Mouse (Mus musculus) embryonic stem cell, embryonic (primary cell): ENCODE measurements around the gene Dvl2.

Source experiments
- CTCF ChIA-PET, 4 experiments: fragments of 300-600 bp in 2 of 4; fragments of 350-600 bp in 2 of 4; sonication (Branson Sonifier 250); formaldehyde crosslinking; loops; one replicate each; lab custom pipeline; 2022; ENCODE audit warnings: inconsistent platforms in 2 of 4; lab: Charles Lee
- POLR2A ChIA-PET, 4 experiments: fragments of 300-600 bp in 2 of 4; fragments of 350-600 bp in 2 of 4; sonication (Branson Sonifier 250); formaldehyde crosslinking; loops; one replicate each; lab custom pipeline; 2022; ENCODE audit warnings: antibody characterized with exemption in 4 of 4, inconsistent platforms in 1 of 4; lab: Charles Lee

Dvl2 gene

GRCm38 (mm10) chr11:69992396-69992795 lies 8.0 kb upstream of the Dvl2 start:
- CTCF ChIA-PET: interaction anchor here in 3 of 4 experiments (0.5 to 1.9 kb wide), 7 partner anchors 8 to 305 kb away, joined by 3 to 8 read pairs (median 5); partner anchors contain the start of genes Dvl2 (in 1 of the 3) and Slc2a4 (in 1 of the 3)
- POLR2A ChIA-PET: interaction anchor here (0.7 to 6.4 kb wide), 37 partner anchors 8 to 676 kb away, joined by 3 to 137 read pairs (median 5); partner anchors contain the start of genes Dvl2 (in 4 of the 4), Ctdnep1 (in 3 of the 4), Elp5 (in 3 of the 4) and Acadvl (in 2 of the 4)

DNA sequence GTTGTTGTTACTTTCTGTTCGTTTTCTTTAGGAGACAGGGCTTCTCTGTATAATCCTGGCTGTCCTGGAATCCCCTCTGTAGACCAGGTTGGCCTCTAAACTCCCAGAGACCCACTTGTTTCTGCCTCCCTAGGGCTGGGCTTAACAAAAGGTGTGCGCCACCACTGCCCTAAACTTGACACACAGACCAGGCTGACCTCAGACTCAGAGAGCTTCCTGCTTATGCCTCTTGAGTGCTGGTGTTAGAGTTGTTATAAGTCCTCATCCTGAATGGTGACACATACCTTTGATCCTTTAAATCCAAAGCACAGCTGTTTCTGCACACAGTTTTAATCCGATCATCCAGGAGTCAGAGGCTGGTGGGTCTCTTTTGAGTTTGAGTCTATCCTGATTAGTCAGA lies 7.5 kb upstream of the Dvl2 start:
- ChIA-PET CTCF (interaction anchor here in 1 of 4 experiments (1.9 kb wide), 1 partner anchor 9 kb away, joined by 6 read pairs; no protein-coding TSS in a partner anchor), POLR2A (interaction anchor here in 3 of 4 experiments (1.2 to 6.4 kb wide), 9 partner anchors 8 to 278 kb away, joined by 3 to 137 read pairs (median 10); partner anchors contain the start of genes Ctdnep1 (in 2 of the 3), Elp5 (in 2 of the 3), Acadvl (in 1 of the 3) and Dvl2 (in 1 of the 3))

DNA sequence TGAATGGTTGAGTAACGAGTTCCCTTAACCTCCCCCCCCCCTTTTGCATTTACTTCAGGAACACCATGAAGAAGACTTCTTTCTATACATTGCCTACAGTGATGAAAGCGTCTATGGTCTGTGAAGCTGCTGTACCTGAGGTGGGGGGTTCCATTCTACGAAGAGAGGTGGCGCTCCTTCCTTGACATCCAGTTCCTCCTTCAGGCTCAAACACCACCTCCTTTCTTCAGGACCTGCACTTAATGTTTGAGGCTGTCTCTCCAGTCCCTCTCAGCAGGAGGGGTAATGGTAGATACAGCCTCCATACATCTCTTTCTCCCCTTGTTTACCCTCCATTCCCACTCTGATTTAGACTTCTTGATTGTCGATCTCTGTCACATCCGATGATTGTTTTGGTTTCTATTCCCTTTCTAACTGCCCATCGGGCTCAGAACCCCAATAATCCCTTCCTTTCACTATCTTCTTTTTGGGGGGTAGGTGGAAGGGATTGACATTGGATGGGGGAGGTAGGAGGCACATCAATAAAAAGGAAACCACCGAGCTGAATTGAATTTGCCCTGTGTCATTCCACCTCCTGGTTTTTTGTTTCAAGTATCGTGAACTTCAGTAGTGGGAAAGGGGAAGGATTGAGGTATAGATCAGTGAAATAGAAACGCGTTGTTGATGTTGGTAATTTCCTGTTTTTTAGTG lies 5.8 kb upstream of the Dvl2 start:
- CTCF ChIA-PET: interaction anchor here in 3 of 4 experiments (0.5 to 1.0 kb wide), 5 partner anchors 16 to 336 kb away, joined by 3 to 7 read pairs (median 3); partner anchors contain the start of gene Acadvl (in 1 of the 3)

GRCm38 (mm10) chr11:69995391-69995960 lies 4.9 kb upstream of the Dvl2 start, which contains the start of gene Phf23:
Gene Phf23, plus strand, starts transcription at chr11:69995777.
- CTCF ChIA-PET: interaction anchor here in 1 of 4 experiments (0.9 to 1.2 kb wide), 2 partner anchors 47 to 63 kb away, joined by 3 to 5 read pairs; partner anchors contain the start of gene Slc2a4
- POLR2A ChIA-PET: interaction anchor here (0.7 to 3.9 kb wide), 22 partner anchors 10 to 236 kb away, joined by 3 to 97 read pairs (median 9); partner anchors contain the start of genes Ctdnep1 (in 3 of the 4), Eif5a (in 2 of the 4), Elp5 (in 2 of the 4) and 2810408A11Rik (in 1 of the 4)

More for the DNA sequence above, 5.8 kb upstream of the Dvl2 start:
- POLR2A ChIA-PET: interaction anchor here in 3 of 4 experiments (0.8 to 6.4 kb wide), 4 partner anchors 13 to 21 kb away, joined by 3 to 137 read pairs (median 5); partner anchors contain the start of genes Acadvl (in 1 of the 3), Ctdnep1 (in 1 of the 3) and Elp5 (in 1 of the 3)

- CTCF ChIA-PET: interaction anchor here (0.6 to 1.4 kb wide), 11 partner anchors 9 to 363 kb away, joined by 3 to 14 read pairs (median 5); partner anchors contain the start of genes Elp5 (in 1 of the 4), Fxr2 (in 1 of the 4) and Slc2a4 (in 1 of the 4)
- POLR2A ChIA-PET: interaction anchor here (0.5 to 3.9 kb wide), 82 partner anchors 8 to 704 kb away, joined by 3 to 97 read pairs (median 4); partner anchors contain the start of genes Acadvl (in 3 of the 4), Ctdnep1 (in 3 of the 4), Eif5a (in 3 of the 4) and 0610010K14Rik (in 2 of the 4)
Observed at GRCm38 (mm10) chr11:69996161-69997061, 4.0 kb upstream of the Dvl2 start.

DNA sequence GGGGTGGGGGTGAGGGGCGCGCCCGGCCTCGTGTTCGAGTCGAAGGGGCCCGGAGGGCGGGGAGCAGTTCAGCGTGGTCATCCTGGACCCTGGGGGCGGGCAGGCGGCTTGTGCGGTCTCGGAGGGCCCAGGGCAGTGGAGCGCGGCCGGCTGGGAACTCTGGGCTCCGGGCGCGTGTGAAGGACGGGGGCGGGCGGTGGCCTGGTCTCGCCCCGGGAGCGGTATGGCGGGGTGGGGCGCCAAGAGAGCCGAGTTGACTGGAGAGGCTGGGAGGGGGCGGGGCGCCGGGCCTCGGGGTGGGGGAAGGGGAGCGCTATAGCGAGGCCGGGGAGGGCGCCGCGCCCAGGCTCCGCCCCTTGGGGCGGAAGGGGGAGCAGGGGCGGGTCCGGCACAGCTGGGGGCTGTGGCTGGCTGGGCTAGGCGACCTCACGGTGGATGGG lies 3.3 kb upstream of the Dvl2 start:
- CTCF ChIA-PET: interaction anchor here in 3 of 4 experiments (0.7 to 1.4 kb wide), 8 partner anchors 9 to 364 kb away, joined by 3 to 6 read pairs (median 4); partner anchors contain the start of gene Fxr2 (in 1 of the 3)

DNA sequence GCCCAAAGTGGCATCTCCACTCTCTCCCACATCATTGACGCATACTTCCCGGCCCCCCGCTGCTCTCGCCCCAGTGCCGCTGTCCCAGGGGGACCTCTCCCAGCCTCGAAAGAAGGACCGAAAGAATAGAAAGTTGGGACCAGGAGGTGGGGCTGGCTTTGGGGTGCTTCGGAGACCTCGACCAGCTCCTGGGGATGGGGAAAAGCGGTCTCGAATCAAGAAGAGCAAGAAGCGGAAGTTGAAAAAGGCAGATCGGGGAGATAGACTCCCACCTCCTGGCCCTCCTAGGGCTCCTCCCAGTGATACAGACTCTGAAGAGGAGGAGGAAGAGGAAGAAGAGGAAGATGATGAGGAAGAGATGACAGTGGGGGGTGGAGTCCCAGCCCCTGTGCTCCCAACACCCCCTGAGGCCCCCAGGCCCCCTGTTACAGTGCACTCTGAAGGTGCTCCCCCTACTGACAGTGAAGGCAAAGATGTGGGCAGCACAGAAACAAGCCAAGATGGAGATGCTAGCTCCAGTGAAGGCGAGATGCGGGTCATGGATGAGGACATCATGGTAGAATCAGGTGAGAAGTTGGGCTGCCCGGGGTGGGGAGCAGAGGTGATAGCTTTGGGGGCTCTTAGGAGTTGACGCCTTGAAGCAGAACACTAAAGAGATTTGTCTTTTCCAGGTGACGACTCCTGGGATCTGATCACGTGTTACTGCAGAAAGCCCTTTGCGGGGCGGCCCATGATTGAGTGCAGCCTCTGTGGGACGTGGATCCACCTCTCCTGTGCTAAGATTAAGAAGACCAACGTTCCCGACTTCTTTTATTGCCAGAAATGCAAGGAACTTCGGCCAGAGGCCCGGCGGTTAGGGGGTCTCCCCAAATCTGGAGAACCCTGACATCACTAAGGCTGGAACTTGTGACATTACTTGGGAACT lies 1.6 kb upstream of the Dvl2 start:
- CTCF ChIA-PET: interaction anchor here (0.5 to 1.8 kb wide), 7 partner anchors 13 to 279 kb away, joined by 3 to 8 read pairs (median 3); partner anchors contain the start of gene Ctdnep1 (in 1 of the 4)

More for the DNA sequence above, 3.3 kb upstream of the Dvl2 start:
- POLR2A ChIA-PET: interaction anchor here (0.6 to 3.9 kb wide), 77 partner anchors 8 to 528 kb away, joined by 3 to 97 read pairs (median 5); partner anchors contain the start of genes Acadvl (in 3 of the 4), Ctdnep1 (in 3 of the 4), Eif5a (in 3 of the 4) and 0610010K14Rik (in 2 of the 4)

DNA sequence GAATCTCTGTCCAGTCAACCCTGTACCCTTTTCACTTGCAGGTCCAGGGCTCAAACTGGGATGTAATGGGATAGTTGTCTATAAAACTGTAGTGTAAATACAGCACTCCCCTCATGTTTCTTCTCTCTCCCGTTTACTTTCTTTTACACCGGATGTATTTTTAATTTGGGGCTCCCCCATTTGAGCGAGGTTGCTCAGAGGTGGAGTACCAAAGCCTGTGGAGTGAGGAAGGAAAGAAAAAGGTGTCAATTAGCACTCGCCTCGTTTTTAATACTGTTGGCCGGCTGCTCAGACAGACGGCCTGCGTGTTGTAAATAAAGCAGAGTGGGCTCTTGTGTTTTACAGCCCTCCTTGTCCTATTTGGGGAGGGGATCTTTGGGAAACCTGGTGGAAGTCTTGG lies 729 bp upstream of the Dvl2 start:
- CTCF ChIA-PET: interaction anchor here in 2 of 4 experiments (0.6 to 2.5 kb wide), 6 partner anchors 18 to 214 kb away, joined by 3 to 13 read pairs (median 4); partner anchors contain the start of gene Kctd11 (in 1 of the 2)
- POLR2A ChIA-PET: interaction anchor here (0.6 to 6.6 kb wide), 38 partner anchors 8 to 927 kb away, joined by 3 to 151 read pairs (median 4); partner anchors contain the start of genes Elp5 (in 3 of the 4), Acadvl (in 2 of the 4), Ctdnep1 (in 2 of the 4) and Dlg4 (in 2 of the 4)

More for the DNA sequence above, 1.6 kb upstream of the Dvl2 start:
- POLR2A ChIA-PET: interaction anchor here (0.6 to 3.9 kb wide), 25 partner anchors 10 to 491 kb away, joined by 3 to 97 read pairs (median 8); partner anchors contain the start of genes Ctdnep1 (in 3 of the 4), 0610010K14Rik (in 2 of the 4), Acadvl (in 2 of the 4) and Eif5a (in 2 of the 4)

DNA sequence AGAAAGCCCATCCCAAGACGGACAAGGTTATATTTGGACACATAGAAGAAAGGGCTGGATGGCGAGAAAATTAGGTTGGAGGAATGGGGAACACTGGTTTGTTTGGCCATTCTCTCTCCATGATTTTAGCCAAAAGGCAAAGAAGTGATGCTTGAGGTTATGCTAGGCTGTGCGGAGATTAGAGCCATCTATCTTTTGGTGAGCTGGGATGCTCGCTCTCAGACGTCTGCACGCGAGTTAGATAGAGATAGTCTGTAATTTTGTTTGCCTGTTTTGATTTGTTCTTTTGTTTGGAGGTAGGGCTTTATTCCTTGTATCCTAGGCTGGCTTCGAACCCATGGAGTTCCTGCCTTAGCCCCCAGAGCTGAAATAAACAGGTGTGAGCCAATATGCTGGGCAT lies 764 bp downstream of the Dvl2 start:
- POLR2A ChIA-PET: interaction anchor here in 3 of 4 experiments (0.8 to 6.6 kb wide), 17 partner anchors 8 to 339 kb away, joined by 3 to 151 read pairs (median 9); partner anchors contain the start of genes Gabarap (in 3 of the 3), Acadvl (in 2 of the 3), Ctdnep1 (in 2 of the 3) and Dlg4 (in 2 of the 3)
- CTCF ChIA-PET: interaction anchor here (0.6 to 2.5 kb wide), 16 partner anchors 9 to 212 kb away, joined by 3 to 13 read pairs (median 4); partner anchors contain the start of genes Acadvl (in 3 of the 4), Slc16a11 (in 2 of the 4) and Gabarap (in 1 of the 4)

GRCm38 (mm10) chr11:70001865-70002264 lies 1.5 kb downstream of the Dvl2 start:
- CTCF ChIA-PET: interaction anchor here (0.6 to 2.5 kb wide), 16 partner anchors 8 to 211 kb away, joined by 3 to 13 read pairs (median 4); partner anchors contain the start of genes Acadvl (in 3 of the 4), Slc16a11 (in 2 of the 4) and Gabarap (in 1 of the 4)
- POLR2A ChIA-PET: interaction anchor here in 3 of 4 experiments (0.5 to 6.6 kb wide), 17 partner anchors 8 to 989 kb away, joined by 3 to 151 read pairs (median 5); partner anchors contain the start of genes Acadvl (in 3 of the 3), Ctdnep1 (in 2 of the 3), Dlg4 (in 2 of the 3) and Eif5a (in 2 of the 3)

DNA sequence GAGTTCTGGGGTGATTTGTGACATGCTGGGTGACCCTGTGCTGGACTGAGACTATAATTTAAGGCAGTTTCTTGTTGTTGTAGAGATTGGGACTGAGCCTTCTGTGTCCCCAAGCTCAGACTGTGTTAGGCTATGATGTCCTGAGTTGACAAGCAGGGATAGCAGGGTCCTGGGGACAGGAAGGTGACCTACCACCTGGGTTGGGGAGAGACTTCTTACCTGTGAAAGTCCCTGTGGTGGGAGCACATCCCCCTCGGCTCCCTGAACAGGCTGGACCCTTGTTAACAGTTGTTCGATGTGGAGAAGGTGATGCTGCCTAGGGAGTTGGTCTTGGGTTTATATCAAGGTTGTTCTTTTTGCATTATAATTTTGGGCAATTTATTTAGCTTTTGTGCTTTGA lies 2.1 kb downstream of the Dvl2 start:
- POLR2A ChIA-PET: interaction anchor here in 3 of 4 experiments (0.5 to 6.6 kb wide), 15 partner anchors 7 to 989 kb away, joined by 3 to 151 read pairs (median 7); partner anchors contain the start of genes Acadvl (in 3 of the 3), Dlg4 (in 2 of the 3), Eif5a (in 2 of the 3) and Gabarap (in 2 of the 3)
- CTCF ChIA-PET: interaction anchor here in 2 of 4 experiments (1.0 to 2.5 kb wide), 9 partner anchors 11 to 210 kb away, joined by 3 to 13 read pairs (median 4); partner anchors contain the start of genes Acadvl (in 1 of the 2), Gabarap (in 1 of the 2) and Slc16a11 (in 1 of the 2)

- POLR2A ChIA-PET: interaction anchor here in 3 of 4 experiments (0.5 to 6.6 kb wide), 24 partner anchors 8 to 853 kb away, joined by 3 to 151 read pairs (median 4); partner anchors contain the start of genes Dlg4 (in 3 of the 3), Acadvl (in 2 of the 3), Cldn7 (in 1 of the 3) and Ctdnep1 (in 1 of the 3)
- CTCF ChIA-PET: interaction anchor here (0.5 to 1.7 kb wide), 27 partner anchors 8 to 701 kb away, joined by 3 to 29 read pairs (median 4); partner anchors contain the start of genes Acadvl (in 3 of the 4), Ctdnep1 (in 1 of the 4), Dlg4 (in 1 of the 4) and Elp5 (in 1 of the 4)
Observed at GRCm38 (mm10) chr11:70005521-70005920, 5.1 kb downstream of the Dvl2 start.

DNA sequence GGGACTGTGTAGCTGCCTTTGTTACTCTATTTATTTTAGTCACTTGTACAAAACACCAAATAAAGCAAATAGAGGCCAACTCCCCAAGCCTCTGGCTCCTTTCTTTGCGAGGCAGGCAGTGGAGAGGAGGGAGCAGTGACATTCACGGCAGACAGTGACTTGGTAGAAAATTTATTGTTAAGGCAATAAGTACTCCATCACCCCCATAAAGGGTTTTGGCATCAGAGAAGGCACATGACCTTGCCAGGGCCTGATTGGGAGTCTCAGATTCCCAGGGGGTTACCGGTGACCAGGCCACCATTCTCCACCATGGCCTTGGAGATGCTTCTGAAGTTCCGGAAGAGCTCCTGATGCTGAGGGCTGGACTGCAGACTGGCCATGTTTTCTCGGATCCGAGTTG lies 9.6 kb downstream of the Dvl2 start:
- CTCF ChIA-PET: interaction anchor here in 3 of 4 experiments (0.5 to 1.7 kb wide), 5 partner anchors 8 to 173 kb away, joined by 3 to 5 read pairs (median 4); partner anchors contain the start of gene Nlgn2 (in 1 of the 3)
- POLR2A ChIA-PET: interaction anchor here in 3 of 4 experiments (0.5 to 14.9 kb wide), 15 partner anchors 7 to 197 kb away, joined by 3 to 151 read pairs (median 5); partner anchors contain the start of genes Dvl2 (in 3 of the 3), Ctdnep1 (in 2 of the 3) and Gabarap (in 1 of the 3)
